Mouse (Mus musculus): ENCODE results near the gene Gm8994.

Gene Gm8994

DNA sequence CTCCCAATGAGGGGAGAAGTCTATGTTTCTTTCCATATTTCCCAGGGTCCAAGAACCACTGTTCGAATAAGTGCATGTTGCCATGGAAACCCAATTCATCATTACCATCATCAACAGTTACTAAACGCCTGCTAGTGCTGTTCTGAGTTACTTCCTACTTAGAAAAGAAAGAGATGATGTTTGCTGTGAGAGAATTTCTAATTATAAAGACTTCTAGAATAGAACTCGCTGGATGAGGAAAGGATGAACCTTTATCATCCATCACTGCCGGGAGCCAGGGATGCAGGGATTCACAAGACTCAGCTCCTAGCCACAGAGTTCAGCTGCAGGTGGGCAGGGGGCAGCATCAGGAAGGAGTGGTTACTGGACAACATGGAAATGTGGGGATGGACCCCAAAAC is 36.7 kb downstream of the Gm8994 start:
- DNase-seq = no peak

DNA sequence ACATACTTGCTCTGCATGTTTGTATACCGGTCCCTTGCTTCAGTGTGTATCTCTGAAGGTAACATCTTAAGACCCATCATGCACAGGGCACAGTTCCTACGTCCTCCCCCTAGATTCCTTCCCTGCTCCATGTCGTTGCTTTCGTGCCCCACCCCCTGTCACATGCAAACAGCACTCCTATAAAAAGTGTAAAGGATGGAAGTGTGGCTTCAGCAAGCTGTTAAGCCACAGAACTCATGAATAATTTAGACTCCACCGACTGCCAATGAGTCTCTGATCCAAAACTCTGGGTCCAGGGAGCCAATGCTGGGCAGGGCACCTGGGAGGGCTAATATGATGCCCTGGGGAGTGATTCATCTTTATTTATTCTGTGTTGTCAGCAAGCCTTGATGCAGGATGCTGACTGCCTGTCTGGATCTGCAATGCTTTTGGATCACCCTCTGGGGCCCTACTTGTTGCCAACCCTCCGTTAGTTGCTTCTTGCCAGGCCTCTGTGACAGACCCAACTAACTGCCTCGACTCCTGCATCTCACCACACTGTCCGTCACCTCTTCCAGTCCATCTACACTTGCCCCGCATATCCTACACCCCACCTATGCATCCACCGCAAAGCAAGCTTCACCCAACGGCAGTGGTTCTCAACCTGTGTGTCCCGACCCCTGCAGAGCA is 37.2 kb downstream of the Gm8994 start:
- DNase-seq = no peak

DNA sequence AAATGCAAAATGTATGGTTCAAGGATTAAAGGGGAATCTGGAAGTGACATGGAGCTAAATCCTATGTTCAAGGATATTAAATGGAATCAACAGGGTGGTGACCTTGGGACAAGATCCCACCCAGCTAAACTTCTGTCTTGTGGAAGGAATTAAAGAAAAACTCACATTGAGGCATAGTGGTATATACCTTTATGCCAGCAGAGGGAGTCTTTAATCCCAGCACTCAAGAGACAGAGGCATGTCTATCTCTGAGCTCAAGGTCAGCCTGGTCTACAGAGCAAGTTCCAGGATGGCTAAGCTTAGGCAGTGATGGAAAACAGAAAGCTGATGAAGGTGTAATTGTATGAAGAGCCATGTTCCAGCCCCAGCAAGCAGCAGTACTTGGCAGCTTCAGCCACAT is 48.8 kb downstream of the Gm8994 start:
- DNase-seq = no peak

All from kidney, adult 18-20 months (tissue).